Comparison of ENCODE assay signal across 8 mouse cellular contexts in genomic region chr11:94265134-94265785, GRCm38 (mm10). TPM values are rescaled to one million over a fixed set of nuclear protein-coding genes. Genes with fewer than 3 reads are reported as not detected.
DNase-seq lines count a peak whose midpoint lies in the region; ATAC-seq and TF ChIP-seq lines count a peak whose summit lies in the region.

No protein-coding gene starts in this region.

- TF ChIP-seq POLR2A in cerebellum, adult 2 months (IDR thresholded peaks at IDR 0.05; ENCODE audit: borderline replicate concordance, insufficient read depth, low read length): no peak

- H3K4me2 ChIP-seq in forebrain, embryonic 15.5 days (replicated peaks): peak overlapping the region; percentile 51
- peak overlapping the region; percentile 56 for H3K4me2 ChIP-seq in hindbrain, embryonic 13.5 days
- peak overlapping the region; percentile 64 for H3K4me2 ChIP-seq in limb, embryonic 13.5 days (replicated peaks)
- H3K4me2 ChIP-seq in midbrain, embryonic 12.5 days (replicated peaks): peak overlapping the region; percentile 61
- H3K4me2 ChIP-seq in stomach, embryonic 14.5 days (replicated peaks; ENCODE audit: low read depth, low read length): peak overlapping the region; percentile 48

- intact Hi-C loops in left cerebral cortex, adult 2 months (cut with DNase I): no loop called here

- H3K27ac ChIP-seq in left cerebral cortex, adult 2 months: peak overlapping the region; percentile 74
- 0 out of 2 replicates have a peak overlapping the region, but pooled peaks have one; percentile 22 for H3K27ac ChIP-seq in cerebellum, adult 2 months (ENCODE audit: insufficient read depth, low read length)
- no peak overlapping the region; the same call in 1 of the 2 replicates for H3K27ac ChIP-seq in forebrain, embryonic 15.5 days (replicated peaks)
- H3K27ac ChIP-seq in hindbrain, embryonic 13.5 days: peak overlapping the region; percentile 58; the same call in 1 of the 2 replicates
- H3K27ac ChIP-seq in limb, embryonic 13.5 days: peak overlapping the region; percentile 72; the same call in 1 of the 2 replicates
- no peak overlapping the region for H3K27ac ChIP-seq in midbrain, embryonic 12.5 days (replicated peaks)
- peak overlapping the region; percentile 2; the same call in 1 of the 2 replicates for H3K27ac ChIP-seq in stomach, embryonic 14.5 days (ENCODE audit: low read length)

- no peaks in the 10 kb centered on the region for H3K27me3 ChIP-seq in cerebellum, adult 2 months (ENCODE audit: control insufficient read depth, insufficient read depth, low read length)
- no peaks in the 10 kb centered on the region for H3K27me3 ChIP-seq in forebrain, embryonic 15.5 days
- no peaks in the 10 kb centered on the region for H3K27me3 ChIP-seq in hindbrain, embryonic 13.5 days
- H3K27me3 ChIP-seq in limb, embryonic 13.5 days: no peaks in the 10 kb centered on the region
- H3K27me3 ChIP-seq in midbrain, embryonic 12.5 days: no peaks in the 10 kb centered on the region
- H3K27me3 ChIP-seq in stomach, embryonic 14.5 days (ENCODE audit: control insufficient read depth, insufficient read depth, low read length): no peaks in the 10 kb centered on the region

- peak; percentile 39 to 43 for DNase-seq in left cerebral cortex, adult 2 months (ENCODE audit: extremely low spot score in 1 of 2, low spot score in 2 of 2)
- DNase-seq in left cerebral cortex, adult 11 months (ENCODE audit: low spot score): no peak
- peak; percentile 70 to 73 for DNase-seq in cerebellum, adult 2 months

- H3K4me3 ChIP-seq in left cerebral cortex, adult 2 months: peak overlapping the region; percentile 41
- H3K4me3 ChIP-seq in cerebellum, adult 2 months (replicated peaks; ENCODE audit: insufficient read depth, low read depth, low read length): peak overlapping the region; percentile 61
- H3K4me3 ChIP-seq in forebrain, embryonic 15.5 days: peak overlapping the region; percentile 36
- peak overlapping the region; percentile 34 for H3K4me3 ChIP-seq in hindbrain, embryonic 13.5 days
- peak overlapping the region; percentile 41 for H3K4me3 ChIP-seq in limb, embryonic 13.5 days
- peak overlapping the region; percentile 39 for H3K4me3 ChIP-seq in midbrain, embryonic 12.5 days
- peak overlapping the region; percentile 22 for H3K4me3 ChIP-seq in stomach, embryonic 14.5 days (ENCODE audit: low read depth, low read length)

- no peaks in the 10 kb centered on the region; the same call in 1 of the 2 replicates for H3K4me1 ChIP-seq in cerebellum, adult 2 months (ENCODE audit: control insufficient read depth, insufficient read depth, low read length)
- H3K4me1 ChIP-seq in forebrain, embryonic 15.5 days: peaks cover 9% of the 10 kb centered on the region; the same call in 1 of the 2 replicates
- H3K4me1 ChIP-seq in hindbrain, embryonic 13.5 days (replicated peaks): peaks cover 11% of the 10 kb centered on the region
- peaks cover 17% of the 10 kb centered on the region for H3K4me1 ChIP-seq in limb, embryonic 13.5 days
- peaks cover 10% of the 10 kb centered on the region; the same call in 1 of the 2 replicates for H3K4me1 ChIP-seq in midbrain, embryonic 12.5 days
- H3K4me1 ChIP-seq in stomach, embryonic 14.5 days (ENCODE audit: control insufficient read depth, insufficient read depth, low read length): no peaks in the 10 kb centered on the region

- peak overlapping the region; percentile 35 for H3K9ac ChIP-seq in forebrain, embryonic 15.5 days (replicated peaks)
- peak overlapping the region; percentile 65 for H3K9ac ChIP-seq in hindbrain, embryonic 13.5 days
- peak overlapping the region; percentile 51; the same call in 1 of the 2 replicates for H3K9ac ChIP-seq in limb, embryonic 13.5 days
- H3K9ac ChIP-seq in midbrain, embryonic 12.5 days (replicated peaks): peak overlapping the region; percentile 34; the same call in 1 of the 2 replicates
- 0 out of 2 replicates have a peak overlapping the region, but pooled peaks have one; percentile 34 for H3K9ac ChIP-seq in stomach, embryonic 14.5 days (replicated peaks; ENCODE audit: low read depth, low read length)

- peak; percentile 59 for ATAC-seq in forebrain, embryonic 15.5 days (replicated peaks)
- peak; percentile 77 for ATAC-seq in hindbrain, embryonic 13.5 days (ENCODE audit: low FRiP score)
- peak; percentile 67; the same call in 1 of the 2 replicates for ATAC-seq in limb, embryonic 13.5 days (ENCODE audit: low FRiP score, low read depth)
- ATAC-seq in midbrain, embryonic 12.5 days (ENCODE audit: low FRiP score, low read depth): peak; percentile 54; the same call in 1 of the 2 replicates
- ATAC-seq in stomach, embryonic 14.5 days (ENCODE audit: insufficient number of reproducible peaks, insufficient read depth, low FRiP score, low read depth): peak; percentile 68

- peak; percentile 50 for TF ChIP-seq CTCF in left cerebral cortex, adult 2 months (IDR thresholded peaks at IDR 0.05)
- TF ChIP-seq CTCF in cerebellum, adult 2 months (IDR thresholded peaks at IDR 0.05; ENCODE audit: borderline replicate concordance, insufficient read depth, low read depth, low read length): peak; percentile 47; the same call in 1 of the 2 replicates

- H3K36me3 ChIP-seq in forebrain, embryonic 15.5 days: no peaks in the 10 kb centered on the region
- H3K36me3 ChIP-seq in hindbrain, embryonic 13.5 days: no peaks in the 10 kb centered on the region
- no peaks in the 10 kb centered on the region for H3K36me3 ChIP-seq in limb, embryonic 13.5 days
- no peaks in the 10 kb centered on the region for H3K36me3 ChIP-seq in midbrain, embryonic 12.5 days
- H3K36me3 ChIP-seq in stomach, embryonic 14.5 days (ENCODE audit: control insufficient read depth, insufficient read depth, low read length): no peaks in the 10 kb centered on the region

- 2% methylated on average over 18 of the region's 18 CpGs for WGBS in cerebellum, adult 2 months
- under 1% methylated on average over 18 of the region's 18 CpGs for WGBS in forebrain, embryonic 15.5 days
- WGBS in hindbrain, embryonic 13.5 days: under 1% methylated on average over 18 of the region's 18 CpGs
- WGBS in limb, embryonic 13.5 days: under 1% methylated on average over 18 of the region's 18 CpGs
- 2% methylated on average over 18 of the region's 18 CpGs for WGBS in midbrain, embryonic 12.5 days
- under 1% methylated on average over 18 of the region's 18 CpGs for WGBS in stomach, embryonic 14.5 days

- H3K9me3 ChIP-seq in forebrain, embryonic 15.5 days: no peaks in the 10 kb centered on the region
- no peaks in the 10 kb centered on the region for H3K9me3 ChIP-seq in hindbrain, embryonic 13.5 days
- H3K9me3 ChIP-seq in limb, embryonic 13.5 days: no peaks in the 10 kb centered on the region
- no peaks in the 10 kb centered on the region for H3K9me3 ChIP-seq in midbrain, embryonic 12.5 days
- no peaks in the 10 kb centered on the region for H3K9me3 ChIP-seq in stomach, embryonic 14.5 days (ENCODE audit: control insufficient read depth, low read depth, low read length)

RNA-seq across cellular contexts. Expression of gene Gm21885, which starts 16.4 kb away (rescaled TPM):
- total RNA-seq in left cerebral cortex, adult 2 months (2021): not detected
- polyA plus RNA-seq in cerebellum, adult 2 months (2012; rRNA removed): not detected in 2 replicates
- polyA plus RNA-seq in forebrain, embryonic 15.5 days (2015; fragmentation: Nextera tagmentation; extraction: Ambion mirVana): 0.45 TPM in 1 of 2 replicates, not detected in the other
- 0.43 and 0.70 TPM in 2 replicates for polyA plus RNA-seq in hindbrain, embryonic 13.5 days (2015; fragmentation: Nextera tagmentation; extraction: Ambion mirVana)
- polyA plus RNA-seq in limb, embryonic 13.5 days (2015; fragmentation: Nextera tagmentation; extraction: Ambion mirVana): 0.26 and 0.32 TPM in 2 replicates
- polyA plus RNA-seq in midbrain, embryonic 12.5 days (2016; fragmentation: Nextera tagmentation; extraction: Ambion mirVana): 0.32 and 0.42 TPM in 2 replicates
- polyA plus RNA-seq in stomach, embryonic 14.5 days (2014; fragmentation: Nextera tagmentation; extraction: Ambion mirVana): 0.56 TPM in 1 of 2 replicates, not detected in the other

RNA-seq across cellular contexts. Expression of gene Wfikkn2, which starts 19.5 kb away (rescaled TPM):
- 1 to 10 TPM; 1.3 to 1.6 TPM for total RNA-seq in left cerebral cortex, adult 2 months (2021)
- 0.75 and 1.8 TPM in 2 replicates for polyA plus RNA-seq in cerebellum, adult 2 months (2012; rRNA removed)
- 3.7 and 7.9 TPM in 2 replicates for polyA plus RNA-seq in forebrain, embryonic 15.5 days (2015; fragmentation: Nextera tagmentation; extraction: Ambion mirVana)
- polyA plus RNA-seq in hindbrain, embryonic 13.5 days (2015; fragmentation: Nextera tagmentation; extraction: Ambion mirVana): 5.9 and 8.6 TPM in 2 replicates
- polyA plus RNA-seq in limb, embryonic 13.5 days (2015; fragmentation: Nextera tagmentation; extraction: Ambion mirVana): 15.0 and 17.6 TPM in 2 replicates
- 3.8 and 4.5 TPM in 2 replicates for polyA plus RNA-seq in midbrain, embryonic 12.5 days (2016; fragmentation: Nextera tagmentation; extraction: Ambion mirVana)
- 1.3 and 1.6 TPM in 2 replicates for polyA plus RNA-seq in stomach, embryonic 14.5 days (2014; fragmentation: Nextera tagmentation; extraction: Ambion mirVana)

RNA-seq across cellular contexts. Expression of gene Tob1, which starts 54.0 kb away (rescaled TPM):
- total RNA-seq in left cerebral cortex, adult 2 months (2021): 10 to 100 TPM; 42.4 to 47.9 TPM
- 55.9 and 56.0 TPM in 2 replicates for polyA plus RNA-seq in cerebellum, adult 2 months (2012; rRNA removed)
- polyA plus RNA-seq in forebrain, embryonic 15.5 days (2015; fragmentation: Nextera tagmentation; extraction: Ambion mirVana): 45.8 and 46.5 TPM in 2 replicates
- 32.3 and 36.0 TPM in 2 replicates for polyA plus RNA-seq in hindbrain, embryonic 13.5 days (2015; fragmentation: Nextera tagmentation; extraction: Ambion mirVana)
- polyA plus RNA-seq in limb, embryonic 13.5 days (2015; fragmentation: Nextera tagmentation; extraction: Ambion mirVana): 30.0 and 33.9 TPM in 2 replicates
- 36.7 and 38.3 TPM in 2 replicates for polyA plus RNA-seq in midbrain, embryonic 12.5 days (2016; fragmentation: Nextera tagmentation; extraction: Ambion mirVana)
- polyA plus RNA-seq in stomach, embryonic 14.5 days (2014; fragmentation: Nextera tagmentation; extraction: Ambion mirVana): 24.2 and 30.5 TPM in 2 replicates

RNA-seq across cellular contexts. Expression of gene Luc7l3, which starts 56.5 kb away (rescaled TPM):
- total RNA-seq in left cerebral cortex, adult 2 months (2021): 100 to 1,000 TPM; 123 to 124 TPM
- polyA plus RNA-seq in cerebellum, adult 2 months (2012; rRNA removed): 154 and 156 TPM in 2 replicates
- 153 and 156 TPM in 2 replicates for polyA plus RNA-seq in forebrain, embryonic 15.5 days (2015; fragmentation: Nextera tagmentation; extraction: Ambion mirVana)
- 163 and 167 TPM in 2 replicates for polyA plus RNA-seq in hindbrain, embryonic 13.5 days (2015; fragmentation: Nextera tagmentation; extraction: Ambion mirVana)
- polyA plus RNA-seq in limb, embryonic 13.5 days (2015; fragmentation: Nextera tagmentation; extraction: Ambion mirVana): 133 and 145 TPM in 2 replicates
- polyA plus RNA-seq in midbrain, embryonic 12.5 days (2016; fragmentation: Nextera tagmentation; extraction: Ambion mirVana): 145 and 162 TPM in 2 replicates
- polyA plus RNA-seq in stomach, embryonic 14.5 days (2014; fragmentation: Nextera tagmentation; extraction: Ambion mirVana): 116 and 124 TPM in 2 replicates

Comparison
In these comparisons a context has a peak if more than half of its experiments do, and no peak if none do; other contexts are left out.
1. H3K27ac ChIP-seq: peak in left cerebral cortex, adult 2 months (single experiment), cerebellum, adult 2 months (single experiment), hindbrain, embryonic 13.5 days (single experiment), limb, embryonic 13.5 days (single experiment) and stomach, embryonic 14.5 days (single experiment); none in forebrain, embryonic 15.5 days (single experiment) and midbrain, embryonic 12.5 days (single experiment).
2. Peak in every context shown above with its lines, with median percentiles within 50 percentile points of each other: H3K4me3 ChIP-seq, ATAC-seq, H3K4me2 ChIP-seq and H3K9ac ChIP-seq.